Mouse (Mus musculus): ENCODE results near the gene Mrnip. TPM values are rescaled to one million over a fixed set of nuclear protein-coding genes. Genes with fewer than 3 reads are reported as not detected.

The Mrnip gene
- polyA plus RNA-seq, 1 experiment from 2014 or later = 35.1 TPM

DNA sequence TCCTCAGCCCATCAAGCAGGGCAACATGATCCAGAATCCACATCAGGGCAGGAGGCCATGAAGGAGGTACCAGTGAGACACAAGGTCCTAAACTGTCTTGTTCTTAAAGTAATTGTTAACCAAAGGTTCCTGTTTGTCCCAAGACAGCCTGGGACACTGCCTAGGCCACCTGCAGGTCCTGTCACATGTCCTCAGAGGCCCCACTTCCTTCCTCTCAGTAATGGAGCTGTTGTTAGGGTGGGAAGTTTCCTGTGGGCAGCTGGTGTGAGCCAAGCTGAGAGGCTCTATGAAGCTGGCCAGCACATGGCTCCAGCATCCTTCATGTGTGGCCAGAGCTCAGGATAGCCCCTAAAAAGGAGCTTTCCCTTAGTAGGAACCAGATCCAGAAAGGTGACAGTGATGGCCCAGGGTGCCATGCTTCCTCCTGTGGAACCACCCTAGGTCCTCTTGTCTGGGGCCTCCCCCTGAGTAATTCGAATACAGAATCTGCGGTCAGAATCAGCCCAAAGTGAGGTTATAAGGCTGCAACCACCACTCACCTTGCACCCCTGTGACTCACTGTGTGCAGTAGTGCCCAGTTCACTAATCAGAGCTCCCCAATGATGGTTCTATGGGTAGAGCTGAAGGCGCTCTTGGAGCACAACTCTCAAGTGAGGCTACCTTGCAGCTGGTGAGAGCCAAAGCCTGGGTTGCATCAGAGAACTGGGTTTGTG lies 11.8 kb upstream of the Mrnip start:
- no peak overlapping the region for H3K4me3 ChIP-seq (replicated peaks)
- no peaks in the 10 kb centered on the region for H3K27me3 ChIP-seq
- H3K27ac ChIP-seq = no peak overlapping the region
- H3K9ac ChIP-seq (replicated peaks) = no peak overlapping the region
- WGBS = 98% methylated on average over 3 of the region's 3 CpGs
- ATAC-seq = no peak
- no peak overlapping the region for H3K4me2 ChIP-seq (replicated peaks)
- no peaks in the 10 kb centered on the region for H3K4me1 ChIP-seq (replicated peaks)
- peaks cover 84% of the 10 kb centered on the region for H3K36me3 ChIP-seq
- no peaks in the 10 kb centered on the region for H3K9me3 ChIP-seq

DNA sequence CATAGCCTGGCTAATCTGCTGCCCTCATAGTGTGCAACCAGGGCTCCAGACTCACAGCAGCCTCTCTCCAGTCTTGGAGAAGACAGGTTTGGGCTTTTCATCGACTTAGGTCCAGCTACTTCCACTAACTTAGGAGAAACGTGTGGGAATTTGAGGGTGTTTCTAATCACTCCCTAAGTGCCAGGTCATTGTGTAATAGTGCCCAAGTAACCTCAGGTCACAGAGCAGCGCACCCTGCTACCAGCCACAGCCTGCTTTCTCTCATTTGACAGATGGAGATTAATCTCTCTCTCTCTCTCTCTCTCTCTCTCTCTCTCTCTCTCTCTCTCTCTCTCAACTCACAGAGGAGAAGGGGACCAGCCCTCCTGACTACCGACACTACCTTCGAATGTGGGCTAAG lies 5.9 kb upstream of the Mrnip start:
- Histone ChIP-seq H3K4me1 (replicated peaks) (no peaks in the 10 kb centered on the region), H3K9ac (replicated peaks) (no peak overlapping the region), H3K36me3 (peaks cover 70% of the 10 kb centered on the region), H3K27me3 (no peaks in the 10 kb centered on the region), H3K9me3 (no peaks in the 10 kb centered on the region), H3K4me3 (replicated peaks) (no peak overlapping the region), H3K27ac (no peak overlapping the region), H3K4me2 (replicated peaks) (no peak overlapping the region)
- 87% methylated on average over 5 of the region's 5 CpGs for WGBS
- no peak for ATAC-seq

DNA sequence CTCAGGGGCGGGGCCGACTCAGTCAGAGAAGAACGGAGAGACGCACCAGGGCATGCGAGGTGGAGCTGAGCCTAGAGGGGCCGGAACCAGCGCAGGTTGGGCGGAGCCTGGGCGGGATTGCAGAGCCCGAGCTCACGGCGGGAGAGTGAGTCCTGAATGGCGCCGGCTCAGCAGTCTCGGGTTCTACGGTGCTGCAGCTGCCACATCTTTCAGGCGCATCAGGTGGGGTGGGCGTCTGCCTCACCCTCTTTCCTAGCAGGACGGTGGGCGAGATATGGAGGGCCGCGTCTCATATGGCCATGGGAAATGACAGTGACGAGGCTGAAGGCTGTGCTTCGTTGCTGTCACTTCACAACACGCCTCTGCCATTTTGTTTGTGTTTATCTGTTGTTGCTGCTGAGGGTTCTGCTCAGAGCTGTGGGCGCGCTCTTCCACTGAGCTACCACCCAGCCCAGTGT lies 515 bp downstream of the Mrnip start:
- ATAC-seq = peak; percentile 100
- peak overlapping the region; percentile 78 for H3K9ac ChIP-seq (replicated peaks)
- H3K27me3 ChIP-seq = no peaks in the 10 kb centered on the region
- H3K36me3 ChIP-seq = peaks cover 48% of the 10 kb centered on the region
- under 1% methylated on average over 27 of the region's 27 CpGs for WGBS
- peaks cover 13% of the 10 kb centered on the region for H3K4me1 ChIP-seq (replicated peaks)
- peak overlapping the region; percentile 81 for H3K27ac ChIP-seq
- H3K4me2 ChIP-seq (replicated peaks) = peak overlapping the region; percentile 73
- H3K4me3 ChIP-seq (replicated peaks) = peak overlapping the region; percentile 64
- H3K9me3 ChIP-seq = no peaks in the 10 kb centered on the region

GRCm38 (mm10) chr11:50176351-50176750 lies 2.1 kb downstream of the Mrnip start:
- Histone ChIP-seq H3K9me3 (no peaks in the 10 kb centered on the region), H3K4me1 (replicated peaks) (peaks cover 13% of the 10 kb centered on the region), H3K4me3 (replicated peaks) (no peak overlapping the region), H3K27ac (no peak overlapping the region), H3K27me3 (no peaks in the 10 kb centered on the region), H3K9ac (replicated peaks) (no peak overlapping the region; the same call in 1 of the 2 replicates), H3K4me2 (replicated peaks) (no peak overlapping the region; the same call in 1 of the 2 replicates), H3K36me3 (peaks cover 38% of the 10 kb centered on the region)
- no peak for ATAC-seq
- WGBS = 76% methylated on average over 3 of the region's 3 CpGs

GRCm38 (mm10) chr11:50177111-50177510 lies 2.9 kb downstream of the Mrnip start:
- ATAC-seq = no peak
- Histone ChIP-seq H3K4me2 (replicated peaks) (no peak overlapping the region), H3K9me3 (no peaks in the 10 kb centered on the region), H3K4me3 (replicated peaks) (no peak overlapping the region), H3K27me3 (no peaks in the 10 kb centered on the region), H3K4me1 (replicated peaks) (peaks cover 13% of the 10 kb centered on the region), H3K9ac (replicated peaks) (no peak overlapping the region), H3K27ac (no peak overlapping the region), H3K36me3 (peaks cover 34% of the 10 kb centered on the region)
- WGBS = 83% methylated on average over 6 of the region's 6 CpGs

- WGBS = 86% methylated on average over 5 of the region's 5 CpGs
- Histone ChIP-seq H3K4me2 (replicated peaks) (no peak overlapping the region), H3K27ac (no peak overlapping the region), H3K27me3 (no peaks in the 10 kb centered on the region), H3K4me1 (replicated peaks) (peaks cover 13% of the 10 kb centered on the region), H3K4me3 (replicated peaks) (no peak overlapping the region), H3K9me3 (no peaks in the 10 kb centered on the region), H3K36me3 (peaks cover 48% of the 10 kb centered on the region), H3K9ac (replicated peaks) (no peak overlapping the region)
- no peak for ATAC-seq
Observed at GRCm38 (mm10) chr11:50178532-50179488, 4.6 kb downstream of the Mrnip start.

GRCm38 (mm10) chr11:50180478-50181231 lies 6.4 kb downstream of the Mrnip start:
- 81% methylated on average over 6 of the region's 6 CpGs for WGBS
- no peak for ATAC-seq

DNA sequence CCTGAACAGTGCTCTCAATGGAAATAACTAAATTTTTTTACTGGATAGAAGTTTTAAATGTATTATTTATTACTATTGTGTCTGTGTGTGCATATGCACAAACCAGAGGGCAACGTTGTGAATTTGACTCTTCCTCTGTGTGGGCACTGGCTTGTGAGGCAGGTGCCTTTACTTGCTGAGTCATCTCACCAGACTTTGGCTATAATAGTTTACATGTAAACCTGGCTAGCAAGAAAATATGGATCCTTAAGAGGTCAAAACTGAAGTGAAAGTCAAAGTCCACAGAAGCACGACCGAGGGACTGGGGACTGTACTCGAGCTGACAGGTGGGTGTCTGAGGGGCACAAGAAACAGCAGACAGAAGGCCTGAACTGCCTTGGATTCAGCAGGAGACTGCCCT lies 8.5 kb downstream of the Mrnip start:
- Histone ChIP-seq H3K9ac (replicated peaks) (no peak overlapping the region), H3K36me3 (peaks cover 59% of the 10 kb centered on the region), H3K4me2 (replicated peaks) (no peak overlapping the region), H3K27ac (no peak overlapping the region), H3K4me1 (replicated peaks) (no peaks in the 10 kb centered on the region), H3K9me3 (no peaks in the 10 kb centered on the region), H3K27me3 (no peaks in the 10 kb centered on the region), H3K4me3 (replicated peaks) (no peak overlapping the region)
- ATAC-seq = no peak
- 90% methylated on average over 4 of the region's 4 CpGs for whole genome bisulfite sequencing

More at GRCm38 (mm10) chr11:50180478-50181231, 6.4 kb downstream of the Mrnip start:
- Histone ChIP-seq H3K27ac (no peak overlapping the region), H3K9me3 (no peaks in the 10 kb centered on the region), H3K4me3 (replicated peaks) (no peak overlapping the region), H3K27me3 (no peaks in the 10 kb centered on the region), H3K4me2 (replicated peaks) (no peak overlapping the region), H3K4me1 (replicated peaks) (peaks cover 8% of the 10 kb centered on the region), H3K9ac (replicated peaks) (no peak overlapping the region), H3K36me3 (peaks cover 57% of the 10 kb centered on the region)

DNA sequence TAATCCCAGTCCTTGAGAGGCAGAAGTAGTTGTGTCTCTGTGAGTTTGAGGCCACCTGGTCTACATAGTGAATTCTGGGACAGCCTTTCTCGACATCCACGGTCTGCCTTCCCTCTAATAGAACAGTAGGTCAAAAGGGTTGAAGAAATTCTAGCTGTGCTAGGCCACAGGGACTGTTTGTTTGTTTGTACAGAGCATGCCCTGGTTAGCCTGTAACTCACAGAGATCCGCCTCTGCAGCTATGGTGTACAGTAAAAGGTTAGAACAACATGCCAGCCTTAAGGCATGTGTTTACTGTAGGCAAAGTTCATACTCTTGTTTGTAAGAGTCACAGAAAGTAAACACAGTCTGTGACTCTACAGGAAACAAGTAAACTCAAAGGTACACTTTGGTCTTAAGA lies 10.5 kb downstream of the Mrnip start:
- Histone ChIP-seq H3K4me3 (replicated peaks) (no peak overlapping the region), H3K27ac (no peak overlapping the region), H3K9ac (replicated peaks) (no peak overlapping the region), H3K27me3 (no peaks in the 10 kb centered on the region), H3K36me3 (peaks cover 47% of the 10 kb centered on the region), H3K4me1 (replicated peaks) (no peaks in the 10 kb centered on the region), H3K4me2 (replicated peaks) (no peak overlapping the region), H3K9me3 (no peaks in the 10 kb centered on the region)
- ATAC-seq = no peak
- WGBS = 92% methylated on average over 3 of the region's 3 CpGs

DNA sequence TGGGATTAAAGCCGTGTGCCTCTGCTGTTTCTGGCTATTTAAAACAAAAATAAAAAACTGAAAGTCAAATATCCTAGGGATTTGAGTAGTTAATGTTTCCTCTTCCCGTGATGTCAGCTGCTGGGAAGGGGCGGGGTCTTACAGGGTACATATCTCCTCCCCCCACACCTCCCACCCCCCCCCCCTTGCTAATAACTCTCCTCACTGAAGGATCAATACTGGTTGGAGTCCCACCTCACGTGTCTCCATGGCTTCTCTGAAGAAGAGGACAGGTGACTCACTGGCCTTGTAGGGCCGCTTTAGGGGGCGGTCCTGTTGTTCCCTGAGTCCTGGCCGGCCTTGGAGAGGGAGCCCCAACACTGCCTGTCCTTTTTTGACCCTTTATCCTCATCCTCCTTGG lies 14.4 kb downstream of the Mrnip start:
- no peaks in the 10 kb centered on the region for H3K27me3 ChIP-seq
- peaks cover 33% of the 10 kb centered on the region for H3K36me3 ChIP-seq
- no peak overlapping the region for H3K27ac ChIP-seq
- WGBS = 82% methylated on average over 7 of the region's 7 CpGs
- H3K9ac ChIP-seq (replicated peaks) = no peak overlapping the region
- H3K4me3 ChIP-seq (replicated peaks) = no peak overlapping the region
- no peak for ATAC-seq
- H3K4me1 ChIP-seq (replicated peaks) = no peaks in the 10 kb centered on the region
- no peaks in the 10 kb centered on the region for H3K9me3 ChIP-seq
- H3K4me2 ChIP-seq (replicated peaks) = no peak overlapping the region

DNA sequence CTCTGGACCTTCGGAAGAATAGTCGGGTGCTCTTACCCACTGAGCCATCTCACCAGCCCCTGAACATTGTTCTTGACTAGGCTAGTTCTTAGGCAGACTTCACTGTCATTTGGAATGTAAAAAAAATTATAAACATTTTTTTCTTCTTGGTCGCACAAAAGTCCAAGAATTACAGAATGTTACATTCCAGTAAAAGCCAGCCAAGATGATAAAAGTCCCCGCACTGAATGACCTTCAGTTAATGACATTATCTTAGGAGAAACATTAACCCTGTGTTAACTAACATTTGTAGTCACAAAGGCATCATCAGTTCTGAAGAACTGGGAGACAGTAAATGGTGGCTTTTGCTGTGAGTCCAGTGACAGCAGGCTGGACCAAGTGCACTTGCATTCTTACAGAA lies 16.1 kb downstream of the Mrnip start:
- no peak for ATAC-seq
- Histone ChIP-seq H3K27ac (no peak overlapping the region), H3K4me1 (replicated peaks) (no peaks in the 10 kb centered on the region), H3K4me2 (replicated peaks) (no peak overlapping the region), H3K27me3 (no peaks in the 10 kb centered on the region), H3K4me3 (replicated peaks) (no peak overlapping the region), H3K9ac (replicated peaks) (no peak overlapping the region), H3K9me3 (no peaks in the 10 kb centered on the region), H3K36me3 (peaks cover 39% of the 10 kb centered on the region)
- 94% methylated on average over 4 of the region's 4 CpGs for WGBS

Data from midbrain, embryonic 13.5 days (tissue).